Comparison of ENCODE assay signal across 8 mouse cellular contexts in the genomic region with DNA sequence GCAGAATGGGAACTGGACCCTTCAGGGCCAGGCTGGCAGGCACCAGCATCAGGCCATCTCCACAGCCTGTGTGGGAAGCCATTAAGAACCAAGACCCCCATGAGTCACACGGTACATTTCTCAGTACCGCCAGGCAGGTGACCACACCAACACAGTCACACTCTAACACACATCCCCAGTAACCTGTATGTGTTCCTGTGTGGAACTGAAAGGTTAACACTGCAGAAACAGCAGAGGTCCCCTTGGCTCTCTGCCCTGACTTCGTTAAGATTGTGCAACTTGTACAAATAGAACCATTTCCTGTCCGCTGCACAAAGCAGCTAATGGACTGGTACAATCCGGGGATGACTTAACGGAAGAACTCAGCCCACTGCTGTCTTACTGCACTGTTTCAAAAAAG. TPM values are rescaled to one million over a fixed set of nuclear protein-coding genes. Genes with fewer than 3 reads are reported as not detected.
DNase-seq lines count a peak whose midpoint lies in the region; ATAC-seq lines count a peak whose summit lies in the region.

No protein-coding gene starts in this region.

- peaks cover 72% of the 10 kb centered on the region for H3K4me1 ChIP-seq in lung, embryonic 16.5 days (replicated peaks; ENCODE audit: control insufficient read depth, insufficient read depth, low read length)
- peaks cover 60% of the 10 kb centered on the region for H3K4me1 ChIP-seq in stomach, embryonic 16.5 days (ENCODE audit: control insufficient read depth, insufficient read depth, low read length)

- peak overlapping the region; percentile 21 for H3K9ac ChIP-seq in lung, embryonic 16.5 days (ENCODE audit: low read length)
- peak overlapping the region; percentile 27; the same call in 1 of the 2 replicates for H3K9ac ChIP-seq in stomach, embryonic 16.5 days (ENCODE audit: low read length)

- H3K4me2 ChIP-seq in lung, embryonic 16.5 days (ENCODE audit: low read depth, low read length): peak overlapping the region; percentile 52
- H3K4me2 ChIP-seq in stomach, embryonic 16.5 days (ENCODE audit: low read depth, low read length): peak overlapping the region; percentile 38

- H3K4me3 ChIP-seq in lung, embryonic 16.5 days (ENCODE audit: low read length): peak overlapping the region; percentile 20
- no peak overlapping the region for H3K4me3 ChIP-seq in stomach, embryonic 16.5 days (replicated peaks; ENCODE audit: low read length)

- no peaks in the 10 kb centered on the region; the same call in 1 of the 2 replicates for H3K36me3 ChIP-seq in lung, embryonic 16.5 days (ENCODE audit: control insufficient read depth, insufficient read depth, low read length)
- no peaks in the 10 kb centered on the region for H3K36me3 ChIP-seq in stomach, embryonic 16.5 days (ENCODE audit: control insufficient read depth, insufficient read depth, low read length)

- H3K27me3 ChIP-seq in lung, embryonic 16.5 days (ENCODE audit: control insufficient read depth, insufficient read depth, low read depth, low read length): no peaks in the 10 kb centered on the region
- no peaks in the 10 kb centered on the region for H3K27me3 ChIP-seq in stomach, embryonic 16.5 days (ENCODE audit: control insufficient read depth, insufficient read depth, low read length)

- peak; percentile 82 for ATAC-seq in lung, embryonic 16.5 days (ENCODE audit: low read depth)
- ATAC-seq in stomach, embryonic 16.5 days (ENCODE audit: insufficient read depth, low FRiP score): peak; percentile 75; the same call in 1 of the 2 replicates
- no peak for ATAC-seq in megakaryocyte-erythroid progenitor cell, adult 5-6 weeks (replicated peaks; ENCODE audit: low FRiP score, low TSS enrichment, poor library complexity, severe bottlenecking)

- peak overlapping the region; percentile 95 for H3K27ac ChIP-seq in lung, embryonic 16.5 days (ENCODE audit: low read length)
- peak overlapping the region; percentile 71 for H3K27ac ChIP-seq in stomach, embryonic 16.5 days (ENCODE audit: low read length)

- DNase-seq in layer of hippocampus, postnatal 10 days (ENCODE audit: low spot score in 2 of 2): peak; percentile 39 to 43
- DNase-seq in layer of hippocampus, adult 9-10 months (ENCODE audit: low spot score): no peak
- peak; percentile 61 to 64 for DNase-seq in adrenal gland, adult 18-20 months (ENCODE audit: low spot score in 2 of 2)
- peak; percentile 62 for DNase-seq in gastrocnemius, postnatal 10 days
- DNase-seq in kidney, adult 11 months: peak; percentile 80

- 6% methylated on average over 6 of the region's 6 CpGs for WGBS in lung, embryonic 16.5 days
- WGBS in stomach, embryonic 16.5 days: 32% methylated on average over 6 of the region's 6 CpGs

- H3K9me3 ChIP-seq in lung, embryonic 16.5 days (ENCODE audit: control insufficient read depth, low read length): no peaks in the 10 kb centered on the region
- no peaks in the 10 kb centered on the region for H3K9me3 ChIP-seq in stomach, embryonic 16.5 days (replicated peaks; ENCODE audit: control insufficient read depth, low read length)

RNA-seq across cellular contexts. Expression of gene Fndc3b, which starts 21.1 kb away (rescaled TPM):
- 10 to 100 TPM; 28.4 to 31.3 TPM for total RNA-seq in layer of hippocampus, postnatal 10 days (2021)
- total RNA-seq in adrenal gland, adult 18-20 months (2021): 100 to 1,000 TPM; 128 to 148 TPM
- 10 to 100 TPM; 41.9 to 56.1 TPM for total RNA-seq in gastrocnemius, postnatal 10 days (2021)
- 36.3 and 36.9 TPM in 2 replicates for polyA plus RNA-seq in lung, embryonic 16.5 days (2015; fragmentation: Nextera tagmentation; extraction: Ambion mirVana)
- polyA plus RNA-seq in stomach, embryonic 16.5 days (2015; fragmentation: Nextera tagmentation; extraction: Ambion mirVana): 27.7 and 28.6 TPM in 2 replicates
- 0.96 and 2.8 TPM in 2 replicates for total RNA-seq in megakaryocyte-erythroid progenitor cell, adult 5-6 weeks (2014; fragmentation: Nextera tagmentation)
- total RNA-seq in megakaryocyte-erythroid progenitor cell, adult 5-6 weeks (2017): 0.28 and 1.3 TPM in 2 replicates

Comparison
In these comparisons a context has a peak if more than half of its experiments do, and no peak if none do; other contexts are left out.
1. RNA of gene Fndc3b, which starts 21.1 kb away (total RNA-seq): 128 to 148 TPM in adrenal gland, adult 18-20 months, 41.9 to 56.1 TPM in gastrocnemius, postnatal 10 days and 28.4 to 31.3 TPM in layer of hippocampus, postnatal 10 days; 0.28 to 2.8 TPM in megakaryocyte-erythroid progenitor cell, adult 5-6 weeks; every median in the first group is over 4 times any median in the second.